Mouse (Mus musculus) liver, embryonic 13.5 days (tissue): ENCODE data around the gene Rubcn. TPM values are rescaled to one million over a fixed set of nuclear protein-coding genes. Genes with fewer than 3 reads are reported as not detected.

ENCODE experiments used
- ATAC-seq: fragments of 200-750 bp; cut with Nextera tagmentation; 2 replicates; pipeline ENCODE4 v1.8.0; 2017; ENCODE audit warnings: low read depth, mild to moderate bottlenecking, moderate number of reproducible peaks, moderate library complexity
- DNase-seq: peaks from one replicate; pipeline ENCODE4 v3.0.0; 2022
- H3K27ac ChIP-seq: fragments of 300-500 bp; sonication (generic); 2 replicates; pipeline ENCODE4 v1.5.1; 2015; ENCODE audit warnings: moderate library complexity, mild to moderate bottlenecking, inconsistent platforms
- H3K27me3 ChIP-seq: fragments of 300-500 bp; sonication (generic); 2 replicates; pipeline ENCODE4 v1.6.1; 2015; ENCODE audit warnings: mild to moderate bottlenecking, inconsistent platforms
- H3K36me3 ChIP-seq: fragments of 300-500 bp; sonication (generic); 2 replicates; pipeline ENCODE4 v1.6.1; 2015; ENCODE audit warnings: mild to moderate bottlenecking, inconsistent platforms
- H3K4me1 ChIP-seq: fragments of 300-500 bp; sonication (generic); replicated peaks from 2 replicates; pipeline ENCODE4 v1.6.1; 2015; ENCODE audit warnings: inconsistent platforms
- H3K4me2 ChIP-seq: fragments of 300-500 bp; sonication (generic); 2 replicates; pipeline ENCODE4 v1.6.1; 2015; ENCODE audit warnings: inconsistent platforms, mild to moderate bottlenecking, moderate library complexity
- H3K4me3 ChIP-seq: fragments of 300-500 bp; sonication (generic); replicated peaks from 2 replicates; pipeline ENCODE4 v1.5.1; 2015; ENCODE audit warnings: mild to moderate bottlenecking, inconsistent platforms
- H3K9ac ChIP-seq: fragments of 300-500 bp; sonication (generic); 2 replicates; pipeline ENCODE4 v1.6.1; 2015; ENCODE audit warnings: mild to moderate bottlenecking, inconsistent platforms
- H3K9me3 ChIP-seq: fragments of 300-500 bp; sonication (generic); replicated peaks from 2 replicates; pipeline ENCODE4 v1.6.1; 2016; ENCODE audit warnings: inconsistent platforms
- WGBS: fragments of 180-500 bp; shearing (Covaris S2); methylation state at CpG from one replicate; pipeline ENCODE4 v1.1.7; 2015; ENCODE audit not compliant: insufficient replicate concordance; 5-methylcytosine and 5-hydroxymethylcytosine counted together
- polyA plus RNA-seq: library from polyadenylated mRNA; unstranded; fragments of >200 nt; fragmentation: Nextera tagmentation; extraction: Ambion mirVana; gene quantifications from 2 replicates; pipeline ENCODE4 v1.2.1, GENCODE M21; 2015

Gene Rubcn
- polyA plus RNA-seq, 1 experiment from 2014 or later, result 4.3 TPM

- Histone ChIP-seq H3K27me3 (no peaks in the 10 kb centered on the region), H3K36me3 (peaks cover 41% of the 10 kb centered on the region), H3K4me1 (no peaks in the 10 kb centered on the region), H3K27ac (no peak overlapping the region), H3K4me3 (no peak overlapping the region), H3K9me3 (no peaks in the 10 kb centered on the region), H3K4me2 (no peak overlapping the region), H3K9ac (no peak overlapping the region)
- DNase-seq (no peak), ATAC-seq (no peak)
- 85% methylated on average over 11 of the region's 11 CpGs for WGBS
These were observed 30.5 kb downstream of the Rubcn start for GRCm38 (mm10) chr16:32847103-32847502.

- Histone ChIP-seq H3K27me3 (no peaks in the 10 kb centered on the region), H3K9ac (no peak overlapping the region), H3K4me3 (no peak overlapping the region), H3K4me2 (no peak overlapping the region), H3K36me3 (peaks cover 29% of the 10 kb centered on the region), H3K9me3 (no peaks in the 10 kb centered on the region), H3K4me1 (no peaks in the 10 kb centered on the region), H3K27ac (no peak overlapping the region)
- 79% methylated on average over 4 of the region's 4 CpGs for WGBS
- ATAC-seq, result no peak
- no peak for DNase-seq
These were observed 46.1 kb downstream of the Rubcn start for GRCm38 (mm10) chr16:32831501-32831900.

GRCm38 (mm10) chr16:32829104-32829503 lies 48.5 kb downstream of the Rubcn start:
- H3K27me3 ChIP-seq, result no peaks in the 10 kb centered on the region
- no peak for DNase-seq
- WGBS, result 83% methylated on average over 11 of the region's 11 CpGs
- no peak overlapping the region for H3K9ac ChIP-seq
- no peak overlapping the region for H3K27ac ChIP-seq
- no peaks in the 10 kb centered on the region for H3K4me1 ChIP-seq
- no peak for ATAC-seq
- no peak overlapping the region for H3K4me3 ChIP-seq
- H3K9me3 ChIP-seq, result no peaks in the 10 kb centered on the region
- H3K36me3 ChIP-seq, result peaks cover 41% of the 10 kb centered on the region
- no peak overlapping the region for H3K4me2 ChIP-seq

GRCm38 (mm10) chr16:32826521-32826920 lies 51.0 kb downstream of the Rubcn start:
- ATAC-seq, result no peak
- no peak overlapping the region for H3K4me3 ChIP-seq
- peaks cover 5% of the 10 kb centered on the region; the same call in 1 of the 2 replicates for H3K4me1 ChIP-seq
- 88% methylated on average over 11 of the region's 11 CpGs for WGBS
- H3K27me3 ChIP-seq, result no peaks in the 10 kb centered on the region
- no peak overlapping the region for H3K4me2 ChIP-seq
- H3K27ac ChIP-seq, result no peak overlapping the region
- H3K9me3 ChIP-seq, result no peaks in the 10 kb centered on the region
- no peak overlapping the region for H3K9ac ChIP-seq
- peaks cover 45% of the 10 kb centered on the region for H3K36me3 ChIP-seq
- DNase-seq, result no peak

GRCm38 (mm10) chr16:32825380-32825779 lies 52.2 kb downstream of the Rubcn start:
- Histone ChIP-seq H3K4me2 (no peak overlapping the region), H3K27me3 (no peaks in the 10 kb centered on the region), H3K4me1 (peaks cover 5% of the 10 kb centered on the region; the same call in 1 of the 2 replicates), H3K4me3 (no peak overlapping the region), H3K9me3 (no peaks in the 10 kb centered on the region), H3K9ac (no peak overlapping the region), H3K27ac (no peak overlapping the region), H3K36me3 (peaks cover 45% of the 10 kb centered on the region)
- DNase-seq (no peak), ATAC-seq (no peak)
- WGBS, result 70% methylated on average over 12 of the region's 12 CpGs

GRCm38 (mm10) chr16:32824061-32824460 lies 53.5 kb downstream of the Rubcn start:
- ATAC-seq (no peak), DNase-seq (no peak)
- no peaks in the 10 kb centered on the region for H3K9me3 ChIP-seq
- H3K4me1 ChIP-seq, result peaks cover 5% of the 10 kb centered on the region; the same call in 1 of the 2 replicates
- H3K9ac ChIP-seq, result no peak overlapping the region
- WGBS, result 83% methylated on average over 13 of the region's 13 CpGs
- no peak overlapping the region for H3K4me3 ChIP-seq
- H3K36me3 ChIP-seq, result peaks cover 45% of the 10 kb centered on the region
- H3K27me3 ChIP-seq, result no peaks in the 10 kb centered on the region
- H3K4me2 ChIP-seq, result no peak overlapping the region
- no peak overlapping the region for H3K27ac ChIP-seq

- peaks cover 43% of the 10 kb centered on the region for H3K36me3 ChIP-seq
- no peaks in the 10 kb centered on the region for H3K27me3 ChIP-seq
- H3K27ac ChIP-seq, result no peak overlapping the region
- DNase-seq (no peak), ATAC-seq (no peak)
- no peaks in the 10 kb centered on the region for H3K9me3 ChIP-seq
- peaks cover 5% of the 10 kb centered on the region; the same call in 1 of the 2 replicates for H3K4me1 ChIP-seq
- H3K4me3 ChIP-seq, result no peak overlapping the region
- H3K9ac ChIP-seq, result no peak overlapping the region
- H3K4me2 ChIP-seq, result no peak overlapping the region
- WGBS, result 75% methylated on average over 8 of the region's 8 CpGs
These were observed 54.1 kb downstream of the Rubcn start for GRCm38 (mm10) chr16:32823487-32823886.

- ATAC-seq, result no peak
- H3K4me1 ChIP-seq, result peaks cover 5% of the 10 kb centered on the region; the same call in 1 of the 2 replicates
- 50% methylated on average over 5 of the region's 5 CpGs for WGBS
These were observed 54.7 kb downstream of the Rubcn start for GRCm38 (mm10) chr16:32822881-32823280.

GRCm38 (mm10) chr16:32822450-32822827 lies 55.1 kb downstream of the Rubcn start:
- no peaks in the 10 kb centered on the region for H3K27me3 ChIP-seq
- H3K4me2 ChIP-seq, result no peak overlapping the region
- no peak overlapping the region for H3K27ac ChIP-seq
- H3K9ac ChIP-seq, result no peak overlapping the region
- WGBS, result 35% methylated on average over 6 of the region's 6 CpGs
- H3K9me3 ChIP-seq, result no peaks in the 10 kb centered on the region
- no peak for ATAC-seq
- no peak overlapping the region for H3K4me3 ChIP-seq
- peaks cover 36% of the 10 kb centered on the region for H3K36me3 ChIP-seq
- DNase-seq, result no peak
- peaks cover 5% of the 10 kb centered on the region; the same call in 1 of the 2 replicates for H3K4me1 ChIP-seq

More at GRCm38 (mm10) chr16:32822881-32823280, 54.7 kb downstream of the Rubcn start:
- Histone ChIP-seq H3K27me3 (no peaks in the 10 kb centered on the region), H3K9ac (no peak overlapping the region), H3K4me2 (no peak overlapping the region), H3K27ac (no peak overlapping the region), H3K36me3 (peaks cover 39% of the 10 kb centered on the region), H3K9me3 (no peaks in the 10 kb centered on the region), H3K4me3 (no peak overlapping the region)
- DNase-seq, result no peak

- H3K9me3 ChIP-seq, result no peaks in the 10 kb centered on the region
- WGBS, result 50% methylated on average over 10 of the region's 10 CpGs
- H3K27me3 ChIP-seq, result no peaks in the 10 kb centered on the region
- H3K27ac ChIP-seq, result no peak overlapping the region
- no peak overlapping the region for H3K4me3 ChIP-seq
- ATAC-seq (no peak; the same call in 1 of the 2 replicates), DNase-seq (no peak)
- H3K9ac ChIP-seq, result no peak overlapping the region
- H3K36me3 ChIP-seq, result peaks cover 34% of the 10 kb centered on the region
- no peak overlapping the region for H3K4me2 ChIP-seq
- peaks cover 5% of the 10 kb centered on the region; the same call in 1 of the 2 replicates for H3K4me1 ChIP-seq
These were observed 55.7 kb downstream of the Rubcn start for GRCm38 (mm10) chr16:32821772-32822449.

- H3K9me3 ChIP-seq, result no peaks in the 10 kb centered on the region
- DNase-seq (no peak), ATAC-seq (no peak)
- H3K9ac ChIP-seq, result no peak overlapping the region
- H3K4me1 ChIP-seq, result peaks cover 20% of the 10 kb centered on the region
- no peak overlapping the region for H3K4me2 ChIP-seq
- no peak overlapping the region for H3K27ac ChIP-seq
- no peak overlapping the region for H3K4me3 ChIP-seq
- H3K27me3 ChIP-seq, result peaks cover 6% of the 10 kb centered on the region; the same call in 1 of the 2 replicates
- WGBS, result 75% methylated on average over 5 of the region's 5 CpGs
- peaks cover 4% of the 10 kb centered on the region for H3K36me3 ChIP-seq
These were observed 59.1 kb downstream of the Rubcn start for GRCm38 (mm10) chr16:32818441-32818840.

GRCm38 (mm10) chr16:32818036-32818435 lies 59.5 kb downstream of the Rubcn start:
- H3K9me3 ChIP-seq, result no peaks in the 10 kb centered on the region
- H3K36me3 ChIP-seq, result 0 out of 2 replicates have a peak, but pooled peaks cover under 1% of the 10 kb centered on the region
- no peak overlapping the region for H3K9ac ChIP-seq
- ATAC-seq (no peak), DNase-seq (no peak)
- peaks cover 20% of the 10 kb centered on the region for H3K4me1 ChIP-seq
- 79% methylated on average over 4 of the region's 4 CpGs for WGBS
- H3K4me2 ChIP-seq, result no peak overlapping the region
- peaks cover 6% of the 10 kb centered on the region; the same call in 1 of the 2 replicates for H3K27me3 ChIP-seq
- no peak overlapping the region for H3K4me3 ChIP-seq
- no peak overlapping the region for H3K27ac ChIP-seq
